Mouse (Mus musculus) thymus, postnatal 10 days (tissue): ENCODE measurements around the gene Tusc2.

ENCODE experiments used
- DNase-seq, 2 experiments: peaks; one replicate each; pipeline ENCODE4 v3.0.0; 2021; ENCODE audit warnings: low spot score in 2 of 2

Tusc2 gene

DNA sequence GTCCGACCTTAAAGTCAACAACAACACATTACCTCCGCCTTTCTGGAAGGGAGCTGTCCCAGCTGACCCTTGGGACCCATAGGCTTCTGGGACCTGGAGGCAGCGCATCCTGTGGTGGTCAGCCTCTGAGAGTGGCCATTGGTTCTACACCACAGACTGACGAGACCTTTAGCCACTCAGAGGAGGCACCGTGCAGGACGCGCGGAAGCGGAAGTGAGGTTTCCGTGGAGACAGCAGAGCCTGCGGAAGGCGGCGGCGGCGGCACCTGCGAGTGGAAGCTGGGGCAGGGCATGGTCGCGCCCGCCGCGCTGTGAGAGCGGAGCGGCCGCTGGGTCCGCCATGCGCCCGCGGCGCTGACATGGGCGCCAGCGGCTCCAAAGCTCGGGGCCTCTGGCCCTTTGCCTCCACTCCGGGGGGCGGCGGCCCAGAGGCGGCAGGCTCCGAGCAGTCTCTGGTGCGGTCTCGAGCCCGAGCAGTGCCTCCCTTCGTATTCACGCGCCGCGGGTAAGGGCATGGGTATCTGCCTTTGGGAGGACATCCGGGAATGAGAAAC, at the start of gene Tusc2:
Gene Tusc2 (plus strand): TSS at position 227 of the 553 bp plus-strand sequence.
- DNase-seq = peak; percentile 90 to 92

DNA sequence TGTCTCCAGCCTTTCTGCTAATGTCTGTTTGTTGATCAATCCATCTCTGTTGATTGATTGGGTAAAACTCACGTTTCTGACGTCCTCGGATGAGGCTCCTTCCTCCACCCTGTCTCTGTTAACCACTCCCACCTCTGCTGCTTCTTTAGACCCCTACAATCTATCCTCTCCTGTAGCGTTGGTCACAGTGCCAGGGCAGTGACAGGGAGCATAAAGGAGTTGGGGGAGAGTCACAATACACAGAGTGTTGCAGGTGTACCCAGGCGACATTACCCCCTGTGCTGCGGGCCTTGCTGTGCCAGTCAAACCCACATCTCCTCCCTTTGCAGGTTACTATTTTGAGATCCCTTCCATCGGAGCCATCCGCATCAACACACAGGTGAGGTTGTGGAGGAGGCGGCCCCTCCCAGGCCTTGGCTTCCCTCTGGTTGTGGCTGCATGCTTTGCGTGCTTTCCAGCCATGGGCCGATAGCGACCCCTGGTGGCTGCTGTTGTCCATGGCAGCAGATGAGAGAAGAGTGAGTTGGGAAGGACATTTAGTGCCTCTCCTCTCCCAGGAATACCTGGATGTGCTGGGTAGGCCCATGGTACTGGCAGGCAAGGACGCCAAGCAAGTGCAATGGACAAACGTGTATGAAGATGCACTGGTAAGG, 48.6 kb upstream of the Tusc2 start:
- DNase-seq = peak; percentile 58 to 89

DNA sequence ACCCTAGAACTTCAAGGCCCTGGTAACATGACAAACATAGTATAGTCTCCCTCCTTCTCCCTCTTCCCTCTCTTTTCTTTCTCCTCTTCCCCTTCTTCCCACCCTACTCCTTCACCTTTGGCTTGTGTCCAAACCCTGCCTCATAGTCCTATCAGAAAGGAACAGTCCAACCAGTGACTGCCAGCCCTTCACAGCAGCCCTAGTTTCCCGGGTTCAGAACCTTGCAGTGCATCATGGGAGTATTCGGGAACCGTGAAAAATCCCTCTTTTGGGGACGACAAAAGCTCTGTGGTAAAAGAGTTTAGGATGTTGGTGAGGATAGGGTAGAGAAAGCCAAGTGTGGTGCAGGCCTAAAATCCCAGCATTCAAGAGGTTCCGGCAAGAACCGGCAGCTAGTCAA, 42.7 kb upstream of the Tusc2 start:
- DNase-seq = no peak

DNA sequence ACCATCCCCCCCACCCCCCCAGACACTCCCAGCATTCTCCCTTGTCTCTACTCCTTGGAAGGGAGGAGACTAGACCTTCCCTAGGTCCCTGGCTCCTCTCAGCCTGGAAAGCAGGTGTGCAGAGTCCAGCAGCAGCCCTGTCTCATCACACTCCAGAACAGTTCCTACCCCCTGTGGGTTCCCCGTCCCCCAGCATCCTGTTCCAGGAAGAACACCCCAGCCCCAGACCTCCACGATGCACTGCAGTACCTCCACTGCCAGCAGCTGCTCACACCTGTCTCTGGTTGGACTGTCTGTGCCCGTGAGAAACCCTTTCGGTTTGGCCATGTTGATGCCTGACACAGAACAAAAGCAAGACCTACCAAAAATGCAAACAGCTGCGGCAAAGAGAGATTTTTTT, 41.9 kb upstream of the Tusc2 start:
- peak; percentile 60 for DNase-seq

DNA sequence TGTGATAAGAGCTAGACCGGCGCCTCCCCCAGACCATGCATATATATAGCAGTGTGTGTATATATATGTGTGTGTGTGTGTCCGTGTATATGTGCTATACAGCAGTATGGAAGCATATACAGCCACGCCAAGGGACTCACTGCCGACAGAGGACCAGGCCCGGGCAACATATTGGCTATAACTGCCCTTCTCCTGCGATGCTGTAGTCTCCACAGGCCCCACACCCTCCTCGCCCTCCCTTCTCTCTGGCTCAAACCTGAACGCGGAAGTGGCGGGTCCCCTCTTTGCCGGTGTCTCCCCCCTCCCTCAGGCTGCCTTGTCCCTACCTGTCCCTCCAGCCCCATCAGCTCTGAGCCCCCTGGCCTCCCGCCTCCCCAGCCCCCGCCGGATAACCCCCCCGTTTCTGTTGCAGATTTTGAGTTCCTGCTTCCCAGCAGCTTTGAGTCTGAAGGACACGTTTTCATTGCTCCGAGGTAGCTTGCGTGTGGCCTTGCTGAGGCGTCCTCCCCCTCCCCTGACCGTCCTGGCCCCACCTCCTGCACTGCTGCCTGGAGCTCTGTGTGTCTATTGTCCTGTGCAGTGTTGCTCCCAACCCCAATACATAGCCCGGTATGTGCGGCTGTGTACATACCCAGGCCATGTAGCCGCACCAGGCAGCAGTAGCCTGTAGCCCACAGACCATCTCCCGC, 41.2 kb upstream of the Tusc2 start:
- peak in 1 of 2 experiments; percentile 54 for DNase-seq

DNA sequence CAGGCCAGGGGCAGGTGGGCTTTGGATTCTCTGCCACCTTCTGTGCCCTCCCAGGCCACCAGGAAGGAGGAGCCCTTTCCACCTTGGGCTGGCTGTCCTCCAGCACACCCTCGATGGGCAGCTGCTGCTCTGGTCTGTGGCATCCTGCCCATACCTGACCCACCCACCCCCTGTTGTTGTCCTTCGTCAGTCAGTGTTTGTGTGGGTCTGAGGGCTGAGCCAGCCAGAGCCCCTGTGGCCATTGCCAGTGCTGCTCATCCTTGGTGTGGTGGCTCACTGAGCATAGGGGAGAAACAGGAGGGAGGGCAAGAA, 40.7 kb upstream of the Tusc2 start:
- no peak for DNase-seq

DNA sequence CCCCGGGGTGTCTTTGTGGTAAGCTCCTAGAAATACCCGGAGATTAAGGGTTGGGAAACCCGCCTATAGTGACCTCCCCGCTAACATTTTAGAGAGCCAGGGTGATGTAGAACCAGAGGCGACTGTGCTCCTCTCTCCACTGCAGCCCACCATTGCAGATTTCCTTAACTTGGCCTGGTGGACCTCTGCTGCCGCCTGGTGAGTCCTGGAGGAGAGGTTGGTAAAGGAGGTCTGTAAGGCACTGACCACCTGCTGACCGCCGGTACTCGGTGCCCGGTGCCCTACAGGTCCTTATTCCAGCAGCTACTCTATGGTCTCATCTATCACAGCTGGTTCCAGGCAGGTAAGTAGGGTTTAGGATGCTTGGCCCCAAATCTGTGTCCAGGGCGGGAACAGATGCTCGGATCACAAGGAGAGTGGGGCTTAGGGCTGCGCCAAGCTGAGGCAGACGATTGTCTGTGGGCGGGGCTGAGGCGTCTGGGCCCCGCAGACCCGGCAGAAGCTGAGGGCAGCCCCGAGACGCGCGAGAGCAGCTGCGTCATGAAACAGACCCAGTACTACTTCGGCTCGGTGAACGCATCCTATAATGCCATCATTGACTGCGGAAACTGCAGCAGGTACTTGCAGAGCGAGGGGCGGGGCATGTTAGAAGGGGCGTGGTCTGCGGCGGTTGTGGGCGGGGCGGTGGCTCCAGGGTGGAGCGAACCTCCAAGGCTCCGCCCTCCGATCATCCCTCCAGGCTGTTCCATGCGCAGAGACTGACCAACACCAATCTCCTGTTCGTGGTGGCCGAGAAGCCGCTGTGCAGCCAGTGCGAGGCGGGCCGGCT, 36.6 kb upstream of the Tusc2 start:
- peak; percentile 77 to 84 for DNase-seq

DNA sequence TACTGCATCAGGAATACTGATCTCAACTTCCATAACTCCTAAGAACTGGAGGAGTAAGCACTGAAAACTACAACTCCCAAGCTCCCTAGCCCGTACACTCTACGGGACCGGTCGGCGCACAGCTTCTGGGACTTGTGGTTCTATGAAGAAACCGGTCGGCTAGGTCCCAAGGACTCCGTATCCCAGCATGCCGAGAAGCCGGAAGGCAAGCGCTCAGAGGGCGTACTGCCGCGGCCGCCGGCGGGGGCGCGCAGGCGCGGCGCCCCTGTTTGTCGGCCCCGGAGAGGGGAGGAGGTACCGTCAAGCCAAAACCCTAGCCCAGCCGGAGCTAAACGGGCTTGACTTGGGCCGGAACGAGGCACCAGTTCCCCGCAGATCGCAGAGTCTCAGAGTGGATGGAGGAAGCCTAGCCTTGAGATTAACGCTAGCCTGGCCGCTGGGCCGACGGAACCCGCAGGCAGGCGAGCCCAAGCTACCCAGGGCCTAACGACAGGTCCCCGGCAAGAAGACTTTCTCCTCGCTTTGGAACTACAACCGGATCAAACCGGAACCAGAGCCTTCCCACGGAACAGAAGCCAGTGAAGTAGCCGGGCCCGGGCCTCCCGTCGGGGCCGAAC, 29.2 kb upstream of the Tusc2 start, which contains the start of gene Tmem115:
Gene Tmem115 (plus strand): TSS at position 155 of the 617 bp plus-strand sequence.
- peak; percentile 88 for DNase-seq

DNA sequence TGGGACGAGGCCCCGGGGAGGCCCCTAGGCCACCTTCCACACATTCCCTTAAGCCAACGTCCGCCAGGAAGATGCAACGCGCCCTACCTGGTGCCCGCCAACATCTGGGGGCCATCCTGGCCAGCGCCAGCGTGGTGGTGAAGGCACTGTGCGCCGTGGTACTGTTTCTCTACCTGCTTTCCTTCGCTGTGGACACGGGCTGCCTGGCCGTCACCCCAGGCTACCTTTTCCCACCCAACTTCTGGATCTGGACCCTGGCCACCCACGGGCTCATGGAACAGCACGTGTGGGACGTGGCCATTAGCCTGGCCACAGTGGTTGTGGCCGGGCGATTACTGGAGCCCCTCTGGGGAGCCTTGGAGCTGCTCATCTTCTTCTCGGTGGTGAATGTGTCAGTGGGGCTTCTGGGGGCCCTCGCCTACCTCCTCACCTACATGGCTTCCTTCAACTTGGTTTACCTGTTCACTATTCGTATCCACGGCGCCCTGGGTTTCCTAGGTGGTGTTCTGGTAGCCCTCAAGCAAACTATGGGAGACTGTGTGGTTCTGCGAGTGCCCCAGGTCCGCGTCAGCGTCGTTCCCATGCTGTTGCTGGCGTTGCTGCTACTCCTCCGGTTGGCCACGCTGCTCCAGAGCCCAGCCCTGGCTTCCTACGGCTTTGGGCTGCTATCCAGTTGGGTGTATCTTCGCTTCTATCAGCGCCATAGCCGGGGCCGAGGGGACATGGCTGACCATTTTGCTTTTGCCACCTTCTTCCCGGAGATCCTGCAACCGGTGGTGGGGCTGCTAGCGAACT, 28.4 kb upstream of the Tusc2 start:
- no peak for DNase-seq

DNA sequence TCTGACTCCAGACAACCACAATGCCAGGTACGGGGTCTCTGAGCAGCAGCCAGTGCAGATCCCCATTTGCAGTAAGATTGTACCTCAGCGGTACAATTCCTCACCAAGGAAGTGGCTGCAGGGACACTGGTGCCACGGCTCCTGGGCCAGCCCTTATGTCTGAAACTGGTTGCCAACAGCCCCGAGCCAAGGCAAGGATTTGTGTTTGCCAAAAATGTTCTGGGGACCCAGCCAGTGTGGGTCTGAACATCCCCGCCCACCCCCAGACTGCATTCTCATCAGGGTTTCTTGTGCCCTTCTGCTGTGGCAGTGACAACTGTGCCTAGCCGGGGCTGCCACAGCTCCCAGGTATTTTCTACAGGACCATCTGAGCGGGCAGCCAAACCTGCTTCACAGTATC, 24.8 kb upstream of the Tusc2 start:
- no peak for DNase-seq

DNA sequence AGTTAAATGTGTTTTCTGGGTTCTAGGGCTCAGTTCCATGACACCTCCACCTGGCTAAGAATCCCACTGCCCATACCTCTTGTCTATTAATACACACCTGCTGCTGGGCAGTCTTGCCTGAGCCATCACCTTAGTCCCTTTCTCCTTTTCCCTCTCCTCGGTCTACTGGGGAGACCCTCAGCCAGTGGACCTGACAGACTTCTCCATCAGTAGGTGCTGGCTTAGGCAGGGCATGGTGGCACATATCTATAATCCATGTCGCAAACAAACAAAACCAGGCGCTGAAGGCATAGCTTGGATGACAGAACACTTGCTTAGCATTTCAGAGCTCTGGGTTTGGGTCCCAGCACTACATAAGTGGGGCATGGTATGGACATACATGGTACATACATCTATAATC, 24.3 kb upstream of the Tusc2 start:
- no peak for DNase-seq

DNA sequence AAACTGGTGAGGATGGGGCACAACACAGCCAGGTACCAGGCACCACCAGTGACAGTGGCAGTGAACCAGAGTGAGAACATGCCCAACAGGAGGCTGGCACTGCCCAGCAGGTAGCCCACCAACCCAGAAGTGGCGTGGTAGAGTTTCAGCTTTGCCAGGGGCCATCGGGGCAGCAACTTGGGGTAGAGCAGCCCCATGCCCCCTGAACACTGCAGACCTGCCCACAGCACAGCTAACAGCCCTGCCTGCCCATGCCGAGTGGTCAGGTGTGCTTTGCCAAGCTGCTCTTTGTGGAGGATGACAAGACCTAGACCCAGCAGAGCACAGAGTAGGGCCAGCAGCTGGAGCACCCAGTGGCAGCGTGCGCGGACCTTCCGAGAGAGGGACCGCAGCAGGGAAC, 23.1 kb upstream of the Tusc2 start:
- no peak for DNase-seq

DNA sequence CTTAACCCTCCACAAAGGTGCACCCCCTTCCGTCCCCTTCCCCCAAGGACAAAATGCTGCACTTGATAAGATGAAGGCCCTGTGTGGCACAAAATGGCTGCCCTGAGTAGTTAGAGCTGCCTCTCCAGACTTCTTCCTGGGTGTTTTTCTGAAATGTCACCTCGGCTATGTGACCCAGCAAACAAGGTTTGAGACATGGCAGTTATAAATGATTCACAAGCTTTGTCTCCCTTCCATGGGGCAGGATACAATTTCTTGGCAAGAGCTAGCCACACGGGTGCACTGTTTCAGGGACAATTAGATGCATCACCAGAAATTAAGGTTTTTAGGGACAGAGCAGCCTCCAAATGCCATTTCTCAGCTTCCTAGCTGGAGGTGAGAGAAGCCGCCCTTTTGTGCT, 22.6 kb upstream of the Tusc2 start:
- DNase-seq = no peak

DNA sequence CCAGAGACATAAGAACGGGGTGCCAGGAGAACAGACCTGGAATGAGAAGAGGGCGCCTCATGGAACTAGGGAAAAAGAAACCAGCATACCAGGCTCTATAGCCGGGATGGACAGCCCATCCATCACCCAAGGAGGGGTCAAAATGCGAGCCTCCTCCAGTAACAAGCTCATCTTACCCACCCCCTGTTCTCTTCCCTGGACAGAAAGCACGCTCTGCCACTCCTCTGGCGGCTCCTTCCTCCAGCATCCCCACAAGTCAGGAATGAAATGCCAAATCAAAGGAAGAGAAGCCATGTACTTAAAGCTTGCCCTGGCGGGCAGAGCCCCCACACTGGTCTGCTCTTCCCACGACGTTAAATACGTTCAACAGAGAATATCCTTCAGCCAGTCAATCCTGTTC, 22.1 kb upstream of the Tusc2 start:
- no peak for DNase-seq

DNA sequence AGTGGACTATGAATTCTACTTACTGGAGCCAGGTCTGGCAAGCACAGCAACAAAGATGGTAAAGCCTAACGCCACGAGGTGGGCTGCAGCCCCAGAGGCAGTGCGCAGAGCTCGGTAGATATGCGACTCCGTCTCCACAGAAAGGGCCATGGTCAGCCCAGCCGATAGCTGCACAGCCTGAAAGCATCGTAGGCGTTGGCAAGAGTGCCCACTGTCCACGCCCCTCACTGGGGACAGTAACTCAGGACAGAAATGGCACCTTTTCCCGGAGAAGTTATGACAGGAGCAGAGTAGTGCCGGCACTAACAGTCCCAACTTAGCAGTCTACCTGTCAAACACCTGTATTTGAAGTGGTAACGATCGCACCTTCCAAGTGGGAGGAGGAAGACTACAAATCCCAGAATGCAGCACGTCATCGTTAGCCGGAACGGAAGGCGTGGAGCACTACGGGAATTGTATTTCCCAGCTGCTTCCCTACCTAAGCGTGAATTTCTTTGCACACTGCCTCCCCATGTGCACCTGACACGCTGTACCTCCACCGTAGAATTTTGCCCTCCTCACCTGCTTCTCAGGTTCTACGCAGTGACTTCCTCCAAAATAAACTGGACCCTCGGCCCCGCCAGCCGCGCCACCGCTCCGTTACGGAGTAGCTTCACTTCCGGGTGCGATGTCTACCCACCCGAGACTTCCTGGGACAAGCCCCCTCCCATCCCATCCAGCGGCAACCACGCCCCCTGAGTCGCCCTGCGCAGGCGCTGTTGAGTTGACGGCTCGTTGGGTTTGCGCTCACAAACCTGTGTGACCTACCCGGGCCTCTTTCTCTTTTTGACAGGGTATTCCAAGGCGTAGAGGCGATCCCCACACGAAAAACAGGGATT, 21.3 kb upstream of the Tusc2 start, which contains the start of the genes Cyb561d2 and Nprl2:
Gene Cyb561d2 (minus strand): TSS at position 720 of the 878 bp plus-strand sequence.
Gene Nprl2 (plus strand): TSS at position 753 of the 878 bp plus-strand sequence.
- DNase-seq = peak; percentile 96

DNA sequence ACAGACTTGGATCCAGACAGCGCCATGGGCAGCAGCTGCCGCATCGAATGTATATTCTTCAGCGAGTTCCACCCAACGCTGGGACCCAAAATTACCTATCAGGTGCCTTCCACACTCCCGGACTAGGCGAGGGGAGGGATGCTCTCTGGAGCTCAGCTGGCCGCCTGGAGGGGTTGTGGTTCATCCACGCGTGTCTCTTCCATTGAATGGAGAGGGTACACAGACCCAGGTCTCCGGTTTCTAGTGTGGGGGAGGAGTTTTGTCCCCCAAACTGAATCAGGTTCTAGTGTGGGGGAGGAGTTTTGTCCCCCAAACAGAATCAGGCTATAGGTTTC, 20.7 kb upstream of the Tusc2 start:
- no peak for DNase-seq

DNA sequence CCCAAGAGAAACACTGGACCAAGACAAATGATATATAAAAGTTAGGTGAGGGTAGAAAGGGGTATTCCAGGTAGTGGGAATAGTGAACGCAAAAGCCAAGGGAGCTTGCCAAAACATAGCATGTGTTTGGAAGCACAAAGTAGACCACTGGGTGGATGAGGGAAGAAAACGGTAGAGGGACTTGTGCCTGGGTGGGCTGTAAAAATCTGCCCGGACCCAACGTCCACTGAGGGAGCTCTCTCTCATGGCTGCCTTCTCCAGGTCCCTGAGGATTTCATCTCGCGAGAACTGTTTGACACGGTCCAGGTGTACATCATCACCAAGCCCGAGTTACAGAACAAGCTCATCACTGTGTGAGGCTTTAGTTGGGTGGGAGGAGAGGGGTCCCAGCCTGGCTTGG, 20.3 kb upstream of the Tusc2 start:
- DNase-seq = no peak

DNA sequence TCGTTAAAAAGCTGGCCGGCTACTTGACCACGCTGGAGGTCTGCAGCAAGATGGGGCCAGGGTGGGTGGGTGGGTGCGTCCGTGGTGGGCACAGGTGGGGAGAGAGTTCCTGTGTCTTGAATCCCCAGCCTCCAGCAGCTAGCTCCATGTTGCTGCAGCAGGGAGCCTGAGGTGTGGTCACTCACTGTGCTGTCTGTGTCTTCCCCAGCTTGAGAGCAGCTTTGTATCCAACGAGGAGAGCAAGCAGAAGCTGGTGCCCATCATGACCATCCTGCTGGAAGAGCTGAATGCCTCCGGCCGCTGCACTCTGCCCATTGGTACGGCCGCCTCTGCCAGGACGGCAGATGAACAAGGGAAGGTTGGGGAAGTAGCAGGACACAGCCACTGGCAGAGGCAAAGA, 19.8 kb upstream of the Tusc2 start:
- DNase-seq = no peak

DNA sequence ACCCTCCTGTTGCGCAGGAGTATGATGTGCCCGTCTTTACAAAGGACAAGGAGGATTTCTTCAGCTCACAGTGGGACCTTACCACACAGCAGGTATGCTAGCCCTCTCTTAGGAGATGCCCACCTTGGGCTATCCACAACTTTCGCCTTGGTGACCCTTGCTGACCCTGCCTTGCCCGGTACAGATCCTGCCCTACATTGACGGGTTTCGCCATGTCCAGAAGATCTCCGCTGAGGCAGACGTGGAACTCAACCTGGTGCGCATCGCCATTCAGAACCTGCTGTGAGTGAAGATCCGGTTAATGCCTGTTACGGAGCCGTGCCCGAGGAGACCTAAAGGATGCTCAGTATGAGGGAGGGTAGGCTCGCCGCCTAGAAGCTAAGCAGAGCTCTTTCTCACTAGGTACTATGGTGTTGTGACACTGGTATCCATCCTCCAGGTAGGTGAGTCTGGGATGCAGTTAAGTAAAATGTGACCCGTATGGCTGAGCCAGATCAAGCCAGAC, 18.8 kb upstream of the Tusc2 start:
- DNase-seq = no peak

DNA sequence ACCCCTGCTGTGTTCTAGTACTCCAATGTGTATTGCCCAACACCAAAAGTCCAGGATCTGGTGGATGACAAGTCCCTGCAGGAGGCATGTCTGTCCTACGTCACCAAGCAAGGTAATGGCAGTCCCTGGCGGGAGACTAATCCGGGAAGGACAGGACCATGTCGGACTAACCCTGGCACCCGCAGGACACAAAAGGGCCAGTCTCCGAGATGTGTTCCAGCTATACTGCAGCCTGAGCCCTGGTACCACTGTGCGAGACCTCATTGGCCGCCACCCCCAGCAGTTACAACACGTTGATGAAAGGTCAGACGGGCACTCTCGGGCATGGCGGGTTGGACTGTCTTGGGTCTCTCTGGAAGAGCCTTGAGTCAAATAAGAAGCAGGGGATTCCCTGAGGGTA, 18.3 kb upstream of the Tusc2 start:
- no peak for DNase-seq
